Mouse (Mus musculus): Measurements from ENCODE around the gene Mapk6.

Mapk6 gene

DNA sequence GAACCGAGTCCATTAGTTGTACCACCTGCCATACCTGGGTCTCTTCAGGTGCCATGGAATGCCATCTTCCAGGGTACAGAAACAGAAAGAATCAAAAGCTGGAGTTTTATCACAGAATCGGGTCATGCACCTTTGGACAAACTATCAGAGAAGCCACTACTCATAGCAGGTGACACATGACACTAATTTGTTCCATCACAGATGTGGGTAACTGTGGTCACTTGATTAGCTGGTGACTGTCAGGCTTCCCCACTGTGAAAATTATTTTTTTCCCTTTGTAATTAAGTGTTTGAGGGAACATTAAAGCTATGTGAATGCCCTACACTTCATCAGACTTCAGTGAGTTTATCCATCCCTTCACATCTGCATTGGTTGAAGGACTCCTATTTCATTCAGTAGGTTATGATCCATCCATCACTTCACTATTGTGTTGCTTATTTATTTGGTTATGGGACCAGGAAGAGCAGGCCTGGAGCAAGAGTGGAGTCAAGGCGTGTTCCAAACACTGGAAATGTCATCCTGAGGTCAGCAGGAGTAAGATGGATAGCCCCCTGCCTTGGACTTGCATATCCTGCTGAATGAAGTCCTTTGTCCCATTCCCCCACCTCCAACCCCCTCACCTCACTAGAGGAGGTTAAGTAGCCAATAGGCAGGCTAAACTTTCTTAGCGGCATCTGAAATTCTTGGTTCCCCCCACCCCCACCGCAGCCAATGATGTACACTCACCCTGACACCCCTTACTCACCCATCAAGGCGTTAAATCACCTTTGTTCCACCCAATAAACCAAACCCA is 14.7 kb upstream of the Mapk6 start:
- no peak for DNase-seq (ENCODE audit: low spot score in 2 of 2)

DNA sequence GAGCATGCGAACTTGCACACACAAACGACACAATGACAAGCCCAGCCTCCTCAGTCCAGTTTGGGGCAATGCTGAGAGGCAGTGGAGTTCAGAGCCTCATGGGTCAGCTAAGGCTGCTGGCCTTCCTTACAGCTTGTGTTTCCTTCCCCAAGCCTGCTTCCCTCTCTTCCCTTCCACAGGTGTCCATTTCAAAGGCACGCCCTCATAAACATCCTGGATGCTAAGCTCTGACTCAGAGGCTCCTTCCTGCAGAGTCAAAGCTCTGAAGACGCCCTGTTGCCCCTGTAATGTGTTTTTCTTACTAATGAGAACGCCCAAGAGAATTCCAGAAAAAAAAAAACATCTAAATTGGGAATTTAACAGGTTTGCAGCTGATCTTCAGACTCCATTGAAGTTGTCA is 13.9 kb upstream of the Mapk6 start:
- no peak for DNase-seq (ENCODE audit: low spot score in 2 of 2)

- DNase-seq (ENCODE audit: low spot score in 2 of 2): no peak
These were observed 12.5 kb upstream of the Mapk6 start for GRCm38 (mm10) chr9:75422251-75422691.

DNA sequence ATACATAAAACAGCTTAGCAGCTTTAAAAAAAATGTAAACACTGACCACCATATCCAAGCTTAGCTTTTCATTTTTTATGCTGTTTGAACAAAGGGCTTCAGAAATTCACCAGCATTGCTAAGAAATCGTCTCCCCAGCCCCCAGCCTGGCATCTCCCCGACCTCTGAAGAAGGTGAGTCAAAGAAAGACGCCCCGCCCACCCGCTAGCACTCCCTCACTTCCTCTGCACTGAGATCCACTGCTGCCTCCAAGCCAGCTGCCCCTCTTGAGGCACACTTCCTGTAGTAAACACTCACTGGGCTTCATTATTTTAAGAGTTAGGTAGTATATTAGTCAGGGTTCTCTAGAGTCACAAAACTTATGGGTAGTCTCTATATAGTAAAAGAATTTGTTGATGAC is 4.4 kb upstream of the Mapk6 start:
- no peak for DNase-seq (ENCODE audit: low spot score in 2 of 2)

GRCm38 (mm10) chr9:75413206-75413605 is 3.4 kb upstream of the Mapk6 start:
- DNase-seq (ENCODE audit: low spot score in 2 of 2): no peak

DNA sequence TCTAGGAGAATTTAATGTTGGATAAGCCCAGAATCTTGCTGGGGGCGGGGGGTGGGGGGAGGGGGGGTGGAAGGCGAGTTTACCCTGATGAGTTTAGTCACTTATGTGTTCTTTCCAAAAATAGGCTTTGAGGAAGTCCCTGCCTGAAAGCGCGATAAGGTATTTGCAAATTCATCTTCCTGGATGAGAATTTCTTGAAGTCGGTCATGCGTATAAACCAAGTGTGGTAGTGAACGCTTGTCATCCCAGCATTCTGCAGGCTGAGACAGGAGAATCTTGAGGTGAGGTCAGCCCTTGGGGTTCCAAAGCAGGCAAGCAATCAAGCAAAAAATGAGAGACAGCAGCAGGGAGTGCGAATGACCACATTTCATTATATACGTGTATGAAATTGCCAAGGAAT is 1.8 kb upstream of the Mapk6 start:
- DNase-seq (ENCODE audit: low spot score in 2 of 2): no peak

- DNase-seq (ENCODE audit: low spot score in 2 of 2): no peak
These were observed 1.2 kb upstream of the Mapk6 start for GRCm38 (mm10) chr9:75410868-75411487.

DNA sequence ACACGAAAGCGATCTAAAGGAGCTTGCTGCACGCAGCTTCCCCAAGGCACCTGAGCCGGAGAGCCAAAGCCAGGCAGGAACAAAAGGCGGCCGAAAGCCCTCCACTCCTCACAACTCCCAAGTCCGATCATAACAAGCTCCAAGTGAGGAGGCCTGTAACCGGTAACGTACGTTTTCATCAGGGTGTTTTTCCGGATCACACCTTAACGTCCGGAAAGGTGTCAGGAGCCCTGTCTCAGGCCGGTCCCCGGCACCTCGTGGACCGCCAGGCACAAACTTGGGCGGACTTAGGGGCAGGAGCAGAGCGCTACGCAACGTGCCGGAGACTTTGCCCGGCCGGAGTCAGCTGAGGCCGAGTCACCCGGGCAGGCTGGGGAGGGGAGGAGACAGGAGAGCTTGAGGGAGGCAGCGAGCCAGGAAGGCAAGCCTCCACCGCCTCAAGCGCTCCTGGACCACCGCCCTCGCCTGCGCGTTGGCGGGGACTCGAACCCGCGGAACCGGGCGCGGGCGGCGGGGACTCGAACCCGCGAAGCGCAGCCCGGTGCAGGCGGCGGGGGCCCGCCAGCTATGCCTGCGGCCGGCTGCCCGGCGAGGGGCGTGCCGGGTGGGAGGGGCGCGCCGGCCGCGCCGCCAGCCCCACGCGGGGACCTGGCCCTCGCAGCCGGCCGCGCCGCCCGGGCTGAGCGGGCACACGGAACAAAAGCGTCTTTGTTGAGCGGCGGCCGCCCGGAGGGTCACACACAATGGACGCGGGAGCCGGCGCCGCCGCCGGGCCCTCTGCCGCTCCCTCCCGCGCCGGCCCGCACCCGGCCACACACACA is 564 bp downstream of the Mapk6 start:
- DNase-seq (ENCODE audit: low spot score in 2 of 2): peak; percentile 61 to 63

DNA sequence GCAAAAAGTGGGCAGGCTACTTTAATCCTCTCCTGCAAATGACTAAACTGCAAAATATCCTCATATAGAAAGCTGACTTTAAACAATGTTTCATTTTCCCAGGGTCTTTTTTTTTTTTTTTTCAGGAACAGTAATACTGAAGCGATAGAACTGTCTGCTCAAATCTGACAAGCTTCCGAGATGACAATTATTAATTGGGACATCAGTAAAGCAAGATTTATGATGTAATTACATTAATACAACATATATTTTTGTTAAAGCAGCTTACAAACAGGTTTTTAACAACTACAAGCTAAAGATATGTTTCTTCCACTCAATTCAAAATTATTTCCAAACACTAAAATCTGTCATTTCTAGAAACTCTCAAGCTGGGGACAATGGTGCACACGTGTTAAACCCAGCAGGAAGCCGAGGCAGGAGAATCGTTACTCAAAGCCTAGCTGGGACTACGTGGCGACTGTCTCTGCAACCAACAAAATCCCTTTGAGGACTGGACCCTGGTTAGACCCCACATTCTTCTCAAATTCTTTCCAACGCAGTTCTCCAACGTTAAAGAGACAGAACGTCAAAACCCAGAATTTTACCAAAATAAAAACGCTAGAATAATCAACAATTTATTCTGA is 1.5 kb downstream of the Mapk6 start:
- no peak for DNase-seq (ENCODE audit: low spot score in 2 of 2)

DNA sequence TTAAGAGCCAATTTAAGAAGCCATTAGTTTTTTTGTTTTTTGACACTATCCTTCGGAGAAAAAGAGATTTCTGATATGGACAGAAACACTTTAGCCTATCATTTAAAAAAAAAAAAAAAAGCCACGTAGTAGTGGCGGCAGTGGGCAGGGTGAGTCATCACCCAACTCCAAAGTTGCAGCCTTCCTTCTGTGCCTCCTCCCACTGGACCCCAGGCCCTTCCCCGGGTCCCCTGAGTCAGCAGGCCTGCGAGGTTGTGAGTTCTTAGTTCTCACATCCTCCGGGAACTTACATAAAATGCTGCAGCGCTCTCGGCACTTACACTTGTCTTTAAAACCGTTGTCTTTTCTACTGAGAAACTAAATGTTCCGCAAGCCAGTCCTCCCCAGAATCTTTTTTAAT is 2.0 kb downstream of the Mapk6 start:
- DNase-seq (ENCODE audit: low spot score in 2 of 2): peak; percentile 52 to 65

DNA sequence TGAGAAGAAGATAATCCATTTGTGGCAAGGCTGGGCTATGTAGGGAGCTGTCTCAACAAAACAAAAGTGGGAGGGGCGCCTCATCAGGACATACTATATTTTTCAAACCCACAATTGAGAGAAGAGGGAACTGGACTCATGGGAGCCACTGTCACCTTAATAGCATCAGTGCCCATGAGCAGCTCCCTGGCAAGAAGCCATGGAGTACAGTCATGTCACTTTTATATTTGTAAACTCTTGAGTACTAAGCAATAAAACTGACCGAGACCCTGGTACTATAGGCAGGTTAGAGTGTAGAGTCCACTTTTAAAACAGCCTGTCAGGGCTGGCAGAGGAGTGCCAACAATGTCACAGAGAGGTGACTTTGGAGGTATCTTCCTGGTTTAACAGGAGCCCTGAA is 3.7 kb downstream of the Mapk6 start:
- no peak for DNase-seq (ENCODE audit: low spot score in 2 of 2)

DNA sequence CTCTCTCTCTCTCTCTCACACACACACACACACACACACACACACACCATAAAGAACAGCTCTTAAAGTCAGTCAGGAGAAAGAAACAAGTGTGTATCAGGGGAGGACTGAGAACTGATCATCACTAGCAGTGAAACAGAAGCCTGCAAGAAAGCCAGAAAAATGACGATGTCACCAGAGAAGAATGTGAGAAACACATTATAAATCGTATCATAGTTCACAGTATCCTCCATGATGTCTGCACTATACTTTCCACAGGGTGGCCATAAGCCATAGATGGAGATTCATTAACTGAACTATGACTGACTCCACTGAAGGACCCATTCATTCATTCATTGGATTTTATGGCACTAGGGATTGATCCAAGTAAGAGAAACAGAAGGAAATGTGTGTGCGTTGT is 6.3 kb downstream of the Mapk6 start:
- no peak for DNase-seq (ENCODE audit: low spot score in 2 of 2)

GRCm38 (mm10) chr9:75401593-75402504 is 8.0 kb downstream of the Mapk6 start:
- no peak for DNase-seq (ENCODE audit: low spot score in 2 of 2)

DNA sequence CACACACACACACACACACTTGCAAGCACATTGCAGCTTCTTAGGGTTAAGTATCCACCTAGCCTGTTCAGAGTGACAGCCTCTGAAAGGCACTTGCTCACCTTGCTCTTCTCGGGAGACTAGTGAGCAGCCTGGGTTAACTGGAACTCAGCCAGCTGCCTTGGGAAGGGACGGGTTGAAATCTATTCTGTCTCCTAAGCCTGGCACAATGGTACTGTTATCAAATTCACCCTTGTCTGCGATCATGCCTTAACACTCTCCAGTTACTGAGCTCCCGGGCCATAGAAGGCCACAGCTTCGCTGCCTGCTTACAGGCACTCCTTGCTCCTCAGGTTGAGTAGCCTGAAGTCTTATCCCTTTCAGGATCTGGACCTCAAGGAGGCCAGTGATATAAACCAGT is 9.2 kb downstream of the Mapk6 start:
- no peak for DNase-seq (ENCODE audit: low spot score in 2 of 2)

GRCm38 (mm10) chr9:75399069-75399468 is 10.7 kb downstream of the Mapk6 start:
- no peak for DNase-seq (ENCODE audit: low spot score in 2 of 2)

DNA sequence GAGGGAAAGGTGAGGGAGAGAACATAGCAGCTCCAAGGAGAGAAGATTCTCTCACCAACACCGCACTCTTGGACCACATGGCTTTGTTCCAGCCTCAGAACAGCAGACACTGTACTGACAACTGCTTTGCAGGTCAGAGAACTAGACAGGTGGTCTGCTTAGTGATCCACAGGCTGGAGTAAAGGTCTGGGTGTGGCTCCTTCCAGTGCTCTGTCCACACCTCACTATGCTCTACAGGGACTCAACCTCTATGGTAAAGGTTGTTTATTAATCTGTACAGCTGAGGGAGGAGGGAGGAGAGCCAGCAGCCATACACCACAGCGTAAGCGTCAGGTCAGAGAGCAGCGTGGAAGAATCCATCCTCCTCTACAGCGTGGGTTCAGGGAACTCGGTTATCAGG is 13.8 kb downstream of the Mapk6 start:
- no peak for DNase-seq (ENCODE audit: low spot score in 2 of 2)

GRCm38 (mm10) chr9:75393251-75393650 is 16.6 kb downstream of the Mapk6 start:
- no peak for DNase-seq (ENCODE audit: low spot score in 2 of 2)

GRCm38 (mm10) chr9:75385218-75385974 is 24.4 kb downstream of the Mapk6 start:
- DNase-seq (ENCODE audit: low spot score in 2 of 2): no peak

- no peak for DNase-seq (ENCODE audit: low spot score in 2 of 2)
These were observed 25.4 kb downstream of the Mapk6 start for GRCm38 (mm10) chr9:75384337-75384962.

DNA sequence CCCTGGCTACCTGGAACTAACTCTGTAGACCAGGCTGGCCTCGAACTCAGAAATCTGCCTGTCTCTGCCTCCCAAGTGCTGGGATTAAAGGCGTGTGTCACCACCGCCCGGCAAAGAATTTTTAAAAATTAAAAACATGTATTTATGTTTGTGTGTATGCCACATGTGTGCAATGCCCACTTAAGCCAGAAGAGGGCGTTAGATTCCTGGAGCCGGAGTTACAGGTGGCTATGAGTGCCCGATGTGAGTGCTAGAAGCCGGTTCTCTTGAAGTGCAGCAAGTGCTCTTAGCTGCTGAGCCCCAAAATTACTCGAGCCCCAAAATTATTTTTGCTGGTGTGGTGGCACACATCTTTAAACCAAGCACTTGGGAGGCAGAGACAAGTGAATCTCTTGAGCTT is 26.0 kb downstream of the Mapk6 start:
- DNase-seq (ENCODE audit: low spot score in 2 of 2): no peak

Measured in frontal cortex, postnatal 36 days (tissue).